Mouse (Mus musculus) kidney, postnatal 10 days (tissue): Measurements from ENCODE around the gene Cbr2.

Experiments used
- DNase-seq: peaks from one replicate; pipeline ENCODE4 v3.0.0; 2021; ENCODE audit warnings: mixed read lengths

Cbr2 gene

GRCm38 (mm10) chr11:120710672-120711071 is 21.2 kb downstream of the Cbr2 start:
- no peak for DNase-seq

- DNase-seq = no peak
These were observed 22.4 kb downstream of the Cbr2 start for GRCm38 (mm10) chr11:120709551-120709950.

GRCm38 (mm10) chr11:120707969-120708368 is 23.9 kb downstream of the Cbr2 start:
- DNase-seq = no peak

- DNase-seq = no peak
These were observed 24.7 kb downstream of the Cbr2 start for GRCm38 (mm10) chr11:120707225-120707624.

GRCm38 (mm10) chr11:120706120-120706519 is 25.8 kb downstream of the Cbr2 start:
- no peak for DNase-seq

GRCm38 (mm10) chr11:120704486-120705325 is 27.2 kb downstream of the Cbr2 start:
- DNase-seq = peak; percentile 8

- DNase-seq = no peak
These were observed 28.0 kb downstream of the Cbr2 start for GRCm38 (mm10) chr11:120703696-120704454.

- DNase-seq = peak; percentile 58
These were observed 34.2 kb downstream of the Cbr2 start for GRCm38 (mm10) chr11:120697741-120698140.

GRCm38 (mm10) chr11:120696568-120696967 is 35.3 kb downstream of the Cbr2 start:
- no peak for DNase-seq

- peak; percentile 72 for DNase-seq
These were observed 36.3 kb downstream of the Cbr2 start for GRCm38 (mm10) chr11:120695641-120696040.

GRCm38 (mm10) chr11:120695184-120695583 is 36.7 kb downstream of the Cbr2 start:
- DNase-seq = no peak

- no peak for DNase-seq
These were observed 38.5 kb downstream of the Cbr2 start for GRCm38 (mm10) chr11:120693461-120693860.

GRCm38 (mm10) chr11:120692471-120693011 is 39.4 kb downstream of the Cbr2 start:
- no peak for DNase-seq

- no peak for DNase-seq
These were observed 42.5 kb downstream of the Cbr2 start for GRCm38 (mm10) chr11:120689365-120689764.

- no peak for DNase-seq
These were observed 45.2 kb downstream of the Cbr2 start for GRCm38 (mm10) chr11:120686650-120687272.

- no peak for DNase-seq
These were observed 47.3 kb downstream of the Cbr2 start for GRCm38 (mm10) chr11:120684660-120685059.

- DNase-seq = no peak
These were observed 47.8 kb downstream of the Cbr2 start for GRCm38 (mm10) chr11:120684086-120684485.

GRCm38 (mm10) chr11:120683536-120683935 is 48.4 kb downstream of the Cbr2 start:
- no peak for DNase-seq

GRCm38 (mm10) chr11:120682683-120683082 is 49.2 kb downstream of the Cbr2 start:
- DNase-seq = no peak

GRCm38 (mm10) chr11:120679909-120680308 is 52.0 kb downstream of the Cbr2 start:
- DNase-seq = peak; percentile 67
